Mouse (Mus musculus): ENCODE measurements around the gene Tbl1xr1.

GRCm38 (mm10) chr3:22084222-22084996 lies 8.0 kb downstream of the Tbl1xr1 start:
- no peak for TF ChIP-seq CTCF (conservative IDR thresholded peaks at IDR 0.05; ENCODE audit: low read length)
- TF ChIP-seq NANOG (IDR thresholded peaks at IDR 0.05; ENCODE audit: borderline replicate concordance, low read length): peak; percentile 11; the same call in 1 of the 2 replicates

Measured in E14TG2a.4 (cell line).